Mouse (Mus musculus) telencephalon, adult 2 months (tissue): ENCODE data around the gene Rgs8.
A peak's percentile ranks its signal among the peaks of the same experiment; 100 is the strongest.

Source experiments
- DNase-seq: peaks from one replicate; pipeline ENCODE4 v3.0.0-alpha.2; 2011; ENCODE audit warnings: low read depth, low spot score

Gene Rgs8

DNA sequence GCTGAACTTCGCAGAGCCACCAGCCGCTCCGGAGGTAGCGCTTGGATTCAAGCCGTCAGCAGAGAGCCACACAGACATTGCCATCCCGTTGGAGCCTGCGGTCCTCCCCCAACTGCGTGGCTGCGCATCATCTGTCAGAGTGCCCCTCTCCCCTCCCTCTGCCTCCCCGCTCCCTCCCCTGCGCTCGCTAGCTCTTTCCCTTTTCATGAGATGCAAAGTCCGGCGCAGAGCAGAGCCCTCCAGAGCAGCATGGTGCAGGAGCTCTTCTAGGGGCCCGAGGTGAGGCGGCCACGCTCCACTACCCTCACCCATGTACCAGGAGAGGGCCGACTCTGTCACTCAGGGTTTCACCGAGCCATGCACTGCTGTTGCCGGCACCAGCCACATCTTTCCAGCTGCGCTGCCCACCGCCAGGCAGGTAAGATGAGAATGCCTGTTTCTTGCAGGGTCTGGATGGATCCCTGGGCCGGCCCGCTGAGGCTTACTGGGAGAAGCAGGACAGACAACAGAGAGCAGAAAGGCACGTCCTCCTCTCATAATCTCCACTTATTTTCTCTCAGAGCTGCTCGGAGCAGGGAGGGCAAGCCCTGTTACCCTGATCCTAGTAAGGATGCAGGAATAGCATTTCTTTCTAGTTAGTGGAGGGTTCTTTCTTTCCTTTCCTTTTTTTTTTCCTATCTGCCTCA is at the start of gene Rgs8:
TSS of gene Rgs8 (plus strand) at position 88 of the 686 bp plus-strand sequence.
- no peak for DNase-seq

DNA sequence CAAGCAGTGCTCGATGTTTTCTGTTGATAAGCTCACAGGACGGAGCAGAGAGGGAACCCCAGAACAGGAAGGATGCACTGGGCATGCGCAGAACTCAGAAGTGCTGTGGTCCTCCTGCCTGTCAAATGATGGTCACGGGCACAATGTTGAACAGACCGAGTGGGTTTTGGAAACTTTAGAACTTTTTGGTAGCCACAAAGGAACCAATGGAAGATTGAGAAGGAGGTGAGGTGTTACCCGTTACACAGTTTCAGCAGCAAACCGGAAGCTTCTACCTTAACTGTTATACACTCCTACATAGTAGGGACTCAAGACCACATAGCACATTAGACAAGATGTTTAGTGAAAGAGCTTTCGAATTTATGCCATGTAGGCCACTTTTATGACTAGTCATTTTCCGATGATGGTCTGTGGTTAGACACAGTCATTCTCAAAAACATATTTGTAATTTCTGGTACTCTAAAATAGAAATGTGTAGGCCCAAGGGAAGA is 35.4 kb upstream of the Rgs8 start:
- DNase-seq, result no peak

DNA sequence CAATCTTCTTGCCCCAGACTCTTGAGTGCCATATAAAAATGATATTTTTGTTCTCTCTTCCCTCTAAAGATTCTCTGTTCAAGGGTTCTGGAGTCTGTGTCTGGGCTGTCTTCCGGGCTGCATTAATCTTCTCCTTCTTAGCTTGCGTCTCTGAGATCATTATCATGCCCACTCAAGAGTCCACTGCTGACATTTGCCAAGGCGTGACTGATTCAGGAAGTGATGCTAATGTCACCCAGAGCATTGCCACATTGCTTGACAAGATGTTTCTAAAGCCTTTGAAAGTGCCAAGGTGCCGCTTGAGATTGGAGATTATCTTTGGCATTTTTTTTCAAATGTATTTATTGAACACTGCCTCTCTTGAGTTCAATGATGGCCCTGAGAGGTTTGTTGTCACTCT is 29.8 kb upstream of the Rgs8 start:
- DNase-seq, result no peak

DNA sequence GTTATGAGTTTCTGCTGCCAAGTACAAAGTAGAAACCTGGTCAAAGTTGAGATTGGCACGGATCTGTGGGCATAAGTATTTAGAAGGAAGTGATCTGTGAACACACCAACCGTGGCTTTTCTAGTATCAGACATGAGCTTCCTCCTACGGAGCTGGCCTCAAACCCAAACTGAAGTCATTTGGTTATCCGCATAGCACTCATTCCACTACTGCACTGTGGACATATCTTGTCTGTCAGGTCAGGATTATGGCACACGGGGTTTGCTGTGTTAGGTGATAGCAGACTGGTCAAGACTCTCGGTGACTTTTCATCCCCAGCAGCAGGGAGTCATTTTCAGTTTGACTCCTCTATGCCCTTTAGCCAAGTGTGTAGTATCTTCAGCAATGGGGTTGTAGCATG is 20.1 kb upstream of the Rgs8 start:
- no peak for DNase-seq

DNA sequence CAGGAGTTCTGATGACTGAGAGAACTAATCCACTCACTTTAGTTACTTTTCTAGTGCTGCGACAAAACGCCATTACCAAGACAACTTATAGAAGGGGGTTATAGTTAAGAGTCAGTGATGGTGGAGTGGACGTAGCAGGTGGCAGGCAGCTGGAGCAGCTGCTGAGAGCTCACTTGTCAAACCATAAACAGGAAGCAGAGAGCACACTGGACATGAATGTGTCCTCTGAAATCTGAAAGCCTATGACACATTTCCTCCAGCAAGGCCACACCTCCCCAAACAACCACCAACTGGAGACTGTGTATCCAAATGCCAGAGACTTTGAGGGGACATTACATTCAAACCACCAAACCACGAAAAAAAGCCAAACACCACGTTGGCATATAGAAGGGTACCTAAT is 17.8 kb upstream of the Rgs8 start:
- DNase-seq, result no peak

DNA sequence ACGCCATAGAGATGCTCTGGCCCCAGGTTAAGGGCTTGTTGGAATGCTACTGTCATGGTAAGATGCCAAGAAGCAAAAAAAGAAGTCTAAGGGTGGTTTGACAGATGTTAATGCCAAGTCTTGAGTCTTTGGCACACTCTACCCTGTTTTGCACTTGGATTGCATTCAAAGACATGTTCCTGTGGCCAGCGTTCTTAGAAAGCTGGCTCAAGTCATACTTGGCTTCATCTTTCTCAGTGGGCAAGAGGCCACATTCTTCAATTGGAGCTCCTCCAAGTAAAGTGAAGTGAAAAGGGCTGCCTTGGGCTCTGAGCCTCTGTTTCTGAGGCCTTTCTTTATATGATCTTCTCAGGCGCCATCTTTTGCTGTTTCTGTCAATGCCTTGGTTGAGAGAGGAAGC is 17.3 kb upstream of the Rgs8 start:
- DNase-seq, result no peak

DNA sequence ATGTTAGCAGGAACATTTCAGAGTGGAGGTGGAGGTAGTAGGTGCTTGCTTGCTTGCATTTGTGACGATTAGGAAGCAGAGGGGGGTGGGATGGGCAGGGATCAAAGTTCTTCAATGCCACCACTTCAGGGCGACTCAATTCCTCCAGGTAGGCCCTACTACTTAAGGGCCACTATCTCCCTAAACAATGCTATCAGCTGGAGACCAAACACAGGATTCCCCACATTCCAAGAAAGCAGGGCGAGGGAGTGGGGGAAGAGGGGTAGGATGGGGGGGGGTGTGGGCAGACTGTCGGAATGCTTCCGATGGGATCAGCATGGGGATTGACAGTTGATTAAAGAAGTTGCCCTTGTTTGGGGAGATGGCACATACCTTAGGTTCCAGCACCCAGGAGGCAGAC is 16.0 kb upstream of the Rgs8 start:
- DNase-seq, result no peak

DNA sequence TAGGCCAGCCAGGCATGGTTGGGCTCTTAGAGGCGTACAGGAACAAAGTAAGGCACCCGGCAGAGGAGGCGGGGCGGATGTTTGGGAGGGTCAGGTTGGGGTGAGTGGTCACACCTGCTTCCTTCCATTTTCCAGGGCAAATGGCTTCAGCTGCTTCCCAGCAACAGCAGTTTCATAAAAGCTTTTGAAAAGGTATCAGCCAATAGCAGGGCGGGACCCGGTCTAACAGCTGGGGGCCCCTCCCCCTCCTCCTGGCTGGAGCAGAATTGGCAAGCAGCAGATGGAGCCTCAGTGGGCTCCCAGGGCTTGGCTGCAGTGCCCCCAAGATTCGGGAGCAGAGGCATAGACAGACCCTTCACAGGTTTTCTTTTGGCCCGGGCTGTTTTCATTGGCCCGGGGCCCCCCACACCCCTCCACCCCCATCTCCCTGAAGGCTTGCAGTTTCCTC is 11.3 kb upstream of the Rgs8 start:
- DNase-seq, result no peak

DNA sequence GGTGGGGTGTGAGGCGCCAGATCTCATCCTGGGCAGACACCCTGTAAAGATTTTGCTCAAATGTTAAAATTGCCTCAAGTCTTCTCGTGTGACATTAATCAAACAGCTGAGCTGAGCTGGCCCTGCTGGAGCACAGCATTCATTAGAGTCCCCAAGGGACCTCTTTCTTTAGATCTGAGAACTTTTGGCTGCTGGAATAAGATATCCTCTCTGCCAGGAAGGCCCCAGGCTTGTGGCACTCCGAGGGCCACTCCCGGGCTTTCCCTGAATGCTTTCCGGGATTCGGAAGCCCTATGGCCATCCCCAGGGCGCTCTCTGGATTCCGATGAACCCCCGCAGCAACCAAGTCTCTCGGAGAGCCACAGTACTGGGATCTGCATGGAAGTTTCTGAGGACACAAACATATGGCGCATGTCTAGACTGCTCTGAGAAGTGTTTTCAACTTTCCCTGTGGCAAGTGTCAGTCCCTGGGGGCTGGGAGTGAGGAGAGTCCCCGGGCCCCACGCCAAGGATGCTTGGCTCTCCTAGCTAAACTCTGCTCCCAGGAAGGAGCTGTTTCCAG is 10.8 kb upstream of the Rgs8 start:
- DNase-seq, result no peak

DNA sequence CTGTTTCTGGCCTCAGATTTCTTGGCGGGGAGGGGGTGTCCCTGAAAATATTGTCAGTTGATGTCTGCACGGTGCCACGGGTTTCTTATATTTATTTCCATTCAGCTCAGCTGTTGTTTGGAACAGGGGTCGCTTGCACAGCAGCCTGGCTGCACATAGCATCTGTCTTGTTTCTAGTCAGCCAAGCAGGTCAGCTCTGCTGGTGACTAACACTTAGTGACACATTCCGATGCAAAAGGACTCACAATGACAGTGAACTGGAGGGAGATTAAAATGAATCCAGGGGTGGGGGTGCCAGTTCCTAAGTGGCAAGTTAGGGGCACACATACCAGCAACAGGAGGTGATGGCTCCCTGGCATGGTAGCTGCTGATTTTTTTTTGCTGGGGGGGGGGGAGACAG is 849 bp downstream of the Rgs8 start:
- DNase-seq, result no peak

DNA sequence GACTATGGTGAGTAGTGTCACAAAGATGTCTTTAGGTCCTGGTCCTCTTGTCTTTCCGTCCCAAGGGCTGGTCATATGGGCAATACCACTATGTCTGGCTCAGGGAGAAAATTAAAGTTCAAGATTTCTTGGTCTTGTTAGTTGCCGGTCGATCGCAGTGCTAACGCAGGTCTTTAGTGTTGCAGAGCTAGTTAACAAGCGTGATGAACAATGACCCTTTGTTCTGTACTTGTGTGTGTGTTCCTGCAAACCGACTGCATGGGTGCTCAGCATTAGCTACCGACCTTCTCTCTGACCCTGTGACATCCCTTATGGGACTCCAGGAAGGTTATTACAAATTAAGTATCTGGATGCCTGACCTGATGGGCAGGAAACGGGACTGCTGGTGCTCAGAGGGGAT is 6.8 kb downstream of the Rgs8 start:
- DNase-seq, result no peak

DNA sequence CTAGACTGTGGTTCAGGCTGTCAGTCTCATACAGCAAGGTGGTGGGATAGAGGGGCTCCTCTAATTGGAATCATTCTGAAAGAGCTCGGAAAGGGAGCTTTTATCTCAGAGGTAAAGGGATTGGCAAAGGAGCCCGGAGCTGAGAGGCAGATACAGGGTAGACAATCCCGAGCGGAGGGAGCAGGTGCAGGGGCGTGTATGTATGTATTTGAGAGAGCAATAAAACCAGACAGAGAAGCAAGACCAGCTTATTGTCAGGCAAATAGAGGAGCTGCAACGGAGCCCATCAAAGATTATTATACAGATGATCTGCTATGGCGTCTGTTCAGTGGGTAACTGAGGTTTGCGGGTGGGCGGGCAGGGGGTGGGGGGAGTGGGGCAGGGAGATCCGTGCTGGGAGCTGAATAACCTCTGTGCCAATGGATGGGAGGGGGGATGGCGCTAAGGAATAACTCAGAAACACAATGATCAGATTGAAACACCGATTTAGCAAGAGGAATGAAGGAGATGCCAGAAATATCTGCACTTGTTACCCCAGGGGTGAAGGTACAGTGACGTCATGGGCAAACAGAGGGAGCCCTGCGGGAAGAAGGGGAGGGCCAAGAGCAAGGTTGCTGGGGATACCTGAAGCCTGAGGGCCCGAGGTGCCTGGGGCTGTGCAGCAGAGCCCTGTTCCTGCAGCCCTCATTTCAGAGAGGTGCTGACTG is 8.3 kb downstream of the Rgs8 start:
- DNase-seq, result no peak

DNA sequence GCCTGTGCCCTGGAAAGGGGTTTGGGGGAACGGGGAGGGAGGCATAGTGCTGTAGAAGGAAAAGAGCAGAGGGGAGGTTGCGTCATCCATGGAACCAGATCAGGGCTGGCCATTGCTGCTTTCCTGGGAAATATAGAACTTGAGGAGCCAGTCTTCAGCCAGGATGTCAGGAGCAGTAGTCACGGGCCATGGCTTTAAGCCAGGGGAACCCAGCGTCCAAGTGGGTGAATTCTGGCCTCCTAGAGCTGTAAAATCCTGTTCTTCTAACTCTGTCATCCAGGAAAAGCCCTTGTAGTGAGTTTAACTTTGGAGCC is 8.8 kb downstream of the Rgs8 start:
- DNase-seq, result no peak

DNA sequence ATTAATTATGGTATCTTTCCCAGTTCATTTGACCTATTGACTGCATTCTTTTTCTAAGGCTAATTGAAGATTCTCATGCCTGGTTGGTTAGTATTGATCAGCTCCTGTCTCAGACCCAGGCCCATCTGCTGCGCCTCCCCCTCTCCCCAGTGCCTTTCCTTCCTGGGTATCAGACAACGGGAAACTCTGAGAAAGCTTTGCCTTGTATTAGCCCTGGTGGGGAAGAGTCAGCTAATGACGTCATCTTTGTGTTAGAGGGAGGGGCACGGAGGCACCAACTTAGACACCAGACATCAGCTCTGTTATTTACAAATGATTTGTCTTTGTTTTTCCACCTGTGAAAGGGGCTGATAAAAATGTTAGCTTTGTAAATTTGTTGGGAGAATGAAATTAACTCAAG is 9.5 kb downstream of the Rgs8 start:
- no peak for DNase-seq

DNA sequence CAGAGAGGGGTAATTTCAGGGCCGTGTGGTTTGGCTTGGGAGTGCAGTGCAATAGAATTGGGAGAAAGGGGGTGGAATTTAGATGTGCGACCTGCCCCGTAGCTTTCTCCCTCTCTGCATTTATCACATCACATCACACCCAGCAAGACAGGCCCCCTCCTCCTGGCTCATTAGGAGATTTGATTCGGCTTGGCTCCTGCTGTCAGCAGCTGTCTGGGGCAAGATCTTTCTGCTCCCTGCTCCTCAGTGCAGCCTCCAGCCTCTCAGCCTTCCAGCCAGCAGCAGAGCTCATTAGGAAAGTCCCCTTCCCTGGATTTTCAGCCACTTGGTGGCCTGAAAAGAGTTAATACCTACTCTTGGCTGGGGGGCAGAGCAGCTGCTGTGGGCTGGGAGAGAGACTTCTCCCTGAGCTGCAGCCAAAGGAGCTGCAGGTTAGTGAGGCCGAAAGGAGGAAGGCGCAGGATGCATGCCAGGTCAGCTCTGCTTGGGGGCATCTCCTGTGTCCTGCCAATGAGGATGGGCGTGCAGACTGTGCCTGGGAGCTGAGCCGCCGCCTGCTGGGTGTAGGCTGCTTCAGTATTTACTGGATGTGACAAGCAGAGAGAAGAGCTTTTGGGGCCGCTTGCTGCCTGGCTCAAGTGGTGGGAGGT is 12.4 kb downstream of the Rgs8 start:
- DNase-seq, result peak; percentile 49

DNA sequence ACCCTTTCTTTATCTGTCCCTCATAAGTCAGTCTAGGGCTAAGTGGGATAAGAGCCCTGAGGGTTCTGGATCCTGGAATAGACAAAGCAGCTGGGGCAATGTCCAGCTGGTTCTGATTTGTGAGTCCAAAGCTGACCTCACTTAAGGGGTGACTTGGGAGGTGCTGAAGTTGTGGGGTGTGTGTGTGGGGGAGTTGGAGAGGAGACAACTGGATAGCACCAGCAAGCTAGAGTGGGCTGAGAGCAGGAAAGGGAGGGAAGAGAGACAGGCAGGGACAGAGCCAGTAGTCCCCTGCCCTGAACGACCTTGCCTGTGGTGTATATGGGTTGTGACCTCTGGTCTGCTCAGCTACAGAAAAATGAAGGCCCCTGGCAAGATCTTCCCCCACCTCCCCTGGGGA is 13.4 kb downstream of the Rgs8 start:
- DNase-seq, result no peak

DNA sequence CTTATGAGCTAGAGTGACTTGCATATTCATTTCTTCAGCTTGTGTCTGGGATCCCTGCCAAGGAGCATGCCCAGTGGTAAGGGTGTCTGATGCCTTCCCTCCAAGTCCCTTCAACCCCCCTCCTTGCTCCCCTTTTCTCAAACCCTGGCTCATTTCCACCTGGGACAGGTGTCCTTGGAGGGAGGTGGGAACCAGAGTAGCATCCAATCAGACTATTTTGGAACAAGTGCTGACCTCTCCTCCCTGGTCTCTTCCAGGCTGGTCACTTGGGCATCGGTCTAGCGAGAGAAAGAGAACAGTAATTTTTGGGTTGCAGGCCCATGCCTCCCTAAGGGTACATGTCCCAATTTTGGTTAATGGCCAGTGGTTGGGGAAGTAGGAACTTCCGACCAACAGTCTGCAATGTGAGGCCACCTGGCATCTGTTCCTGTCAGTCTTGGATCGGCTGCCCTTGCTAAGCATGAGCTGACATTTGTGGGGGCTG is 14.5 kb downstream of the Rgs8 start:
- DNase-seq, result no peak

DNA sequence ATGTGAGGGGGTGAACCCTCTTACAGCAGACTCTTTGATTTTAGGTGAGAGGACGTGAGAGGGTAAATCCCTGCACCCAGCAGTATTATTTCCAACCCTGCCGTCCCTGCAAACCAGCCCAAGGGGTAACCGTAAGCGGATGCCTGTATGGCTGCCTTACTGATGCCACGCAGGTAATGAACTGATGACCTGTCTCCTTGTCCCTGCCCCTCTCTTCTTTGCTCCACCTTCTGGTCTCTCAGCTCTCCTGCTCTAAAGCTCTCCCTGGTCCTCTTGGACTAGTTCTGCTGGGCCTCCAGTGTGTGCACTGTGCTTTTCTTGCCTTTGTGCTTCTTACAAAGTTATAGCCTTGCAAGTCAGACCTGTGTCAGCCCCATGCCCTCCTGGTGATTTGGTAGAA is 15.0 kb downstream of the Rgs8 start:
- no peak for DNase-seq

DNA sequence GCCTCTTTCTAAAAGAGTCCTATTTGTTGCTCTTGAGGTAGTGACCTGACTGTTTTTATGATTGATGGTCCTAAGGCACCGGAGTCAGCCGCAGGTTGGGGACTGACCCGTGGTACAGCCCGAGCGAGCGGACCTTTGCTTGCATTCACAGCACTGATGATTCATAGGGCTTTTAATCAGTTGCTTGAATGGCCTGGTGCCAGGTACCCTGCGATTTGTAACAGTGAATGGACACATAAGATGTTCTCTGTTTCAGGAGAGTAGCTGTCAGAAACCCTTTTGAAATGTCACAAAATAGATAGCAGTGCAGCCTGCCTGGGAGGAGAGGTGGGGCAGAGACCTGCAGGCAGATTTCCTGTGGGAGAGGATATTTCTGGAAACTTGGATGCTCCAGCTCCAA is 16.3 kb downstream of the Rgs8 start:
- DNase-seq, result no peak

DNA sequence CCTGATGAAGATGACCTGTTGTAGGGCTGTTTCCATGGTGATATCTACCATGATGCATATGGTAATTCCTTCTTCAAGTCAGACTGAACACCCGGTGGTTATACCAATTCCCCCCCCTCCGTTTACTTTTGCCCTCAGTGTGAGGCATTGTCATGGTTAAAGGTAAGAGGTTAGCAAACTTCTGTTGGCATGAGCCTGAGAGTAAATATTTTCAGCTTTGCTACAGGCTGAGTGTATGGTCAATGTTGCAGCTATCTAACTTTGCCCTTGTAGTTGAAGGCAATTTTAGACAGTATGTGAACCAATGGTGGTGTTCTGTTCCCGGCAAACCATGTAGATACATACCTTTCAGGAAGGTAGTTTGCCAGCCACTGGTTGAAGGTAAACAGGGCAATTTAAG is 16.9 kb downstream of the Rgs8 start:
- DNase-seq, result no peak

DNA sequence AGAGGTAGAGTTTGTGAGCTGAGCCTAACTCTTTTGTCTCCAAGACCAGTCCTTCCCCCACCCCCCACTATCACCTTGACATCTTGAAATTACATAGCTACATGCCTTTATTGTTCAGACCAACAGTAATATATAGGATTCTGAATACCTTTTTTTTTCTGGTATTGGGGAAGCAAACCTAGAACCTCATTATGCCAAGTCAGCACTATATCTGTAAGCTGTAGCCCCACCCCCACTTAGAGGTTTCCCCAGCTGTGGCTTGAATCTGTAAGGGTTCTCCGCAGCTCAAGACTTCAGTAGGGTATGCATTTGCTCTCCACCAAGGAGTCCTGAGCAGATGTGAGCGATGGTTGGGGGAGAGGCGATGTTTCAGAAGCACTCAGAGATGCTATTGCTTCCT is 18.5 kb downstream of the Rgs8 start:
- no peak for DNase-seq

DNA sequence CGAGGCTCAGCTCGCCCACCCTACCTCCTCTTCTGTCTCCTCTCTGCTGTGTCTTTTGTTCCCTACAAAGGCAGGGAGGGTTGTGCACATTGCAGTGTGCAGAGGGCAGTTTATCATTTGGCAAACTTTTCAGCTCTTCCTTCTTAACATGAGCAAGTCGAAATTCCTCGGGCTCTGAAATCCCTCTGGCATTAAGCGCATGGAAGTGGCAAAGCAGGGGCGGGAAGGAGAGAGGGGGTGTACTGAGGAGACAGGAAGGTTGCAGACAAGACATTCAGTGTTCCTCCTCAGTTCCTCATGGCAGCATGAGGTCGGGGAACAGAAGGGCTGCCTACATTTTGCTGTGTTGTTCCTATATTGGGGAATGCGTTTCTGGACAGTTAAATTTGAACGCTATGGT is 19.9 kb downstream of the Rgs8 start:
- peak; percentile 44 for DNase-seq

DNA sequence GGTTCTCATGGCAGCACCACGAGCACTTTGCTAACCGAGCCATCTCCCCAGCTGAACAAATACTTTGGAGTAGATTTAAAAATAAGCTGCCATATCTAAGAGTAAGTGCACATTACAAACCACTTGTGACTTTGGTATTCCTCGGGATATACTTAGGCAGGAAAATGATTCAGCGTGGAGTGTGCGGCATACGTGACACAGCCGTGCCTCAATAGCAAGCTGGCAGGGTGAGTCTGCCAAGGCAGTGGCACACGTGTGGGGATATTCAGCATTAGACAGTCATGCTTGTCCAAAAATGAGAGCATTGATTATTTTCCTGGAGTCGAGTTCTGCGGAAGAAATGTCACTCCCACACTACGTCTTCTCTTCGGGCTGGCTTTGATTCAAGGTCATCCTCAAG is 21.1 kb downstream of the Rgs8 start:
- DNase-seq, result peak; percentile 50
